Mouse (Mus musculus) layer of hippocampus, postnatal 10 days (tissue): Measurements from ENCODE around the gene Sema6d. TPM values are rescaled to one million over a fixed set of nuclear protein-coding genes. Genes with fewer than 3 reads are reported as not detected.
"Not testable (repeated sequence)": the region's sequence is repeated elsewhere in the genome, so short reads cannot be mapped to it uniquely, and the experiment has no call there.

Experiments used
- DNase-seq, 2 experiments: peaks; one replicate each; pipeline ENCODE4 v3.0.0; 2021; ENCODE audit warnings: low spot score in 2 of 2
- total RNA-seq, 2 experiments: library from RNA; stranded (reverse); gene quantifications; 2 replicates each; pipeline ENCODE4 v1.2.3; 2021

Gene Sema6d
- total RNA-seq, 2 experiments from 2014 or later, result 92.1 to 97.7 TPM

DNA sequence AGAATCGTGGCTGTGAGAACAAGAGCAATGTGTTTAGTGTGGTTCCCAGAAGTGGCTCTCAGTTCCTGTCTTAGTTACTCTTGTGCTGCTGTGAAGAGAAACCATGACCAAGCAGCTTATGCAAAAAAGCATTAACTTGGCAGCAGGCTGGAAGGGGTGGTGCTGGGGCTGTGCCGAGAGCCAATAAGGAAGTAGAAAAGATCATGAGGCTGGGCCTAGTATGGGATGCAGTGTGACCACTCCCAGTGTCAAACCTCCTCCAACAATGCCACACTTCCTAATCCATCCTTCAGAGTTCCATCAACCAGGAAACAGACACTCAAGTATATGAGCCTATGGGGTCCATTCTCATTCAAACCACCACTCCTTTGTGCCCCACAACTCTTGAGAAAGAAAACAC lies 199.6 kb downstream of the Sema6d start:
- no peak for DNase-seq

DNA sequence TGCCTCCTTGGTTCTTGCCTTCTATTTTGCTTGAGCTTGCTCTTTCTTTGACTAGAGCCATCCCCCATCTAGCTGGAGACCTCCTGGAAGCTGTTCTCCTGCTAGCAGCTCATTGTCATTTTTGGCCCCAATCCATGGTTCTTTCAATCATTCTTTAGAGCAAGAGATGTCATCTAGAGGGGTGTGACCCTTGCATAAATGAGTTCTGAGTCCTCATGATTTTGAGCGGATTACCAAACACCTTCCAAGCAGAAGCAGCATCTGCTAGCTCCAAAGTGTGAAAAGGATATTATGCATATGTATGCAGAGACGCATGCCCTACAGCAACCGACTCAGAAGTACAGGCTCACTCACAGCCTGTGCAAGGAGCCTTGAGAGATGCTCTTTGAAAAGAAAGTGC lies 201.4 kb downstream of the Sema6d start:
- DNase-seq, result no peak

DNA sequence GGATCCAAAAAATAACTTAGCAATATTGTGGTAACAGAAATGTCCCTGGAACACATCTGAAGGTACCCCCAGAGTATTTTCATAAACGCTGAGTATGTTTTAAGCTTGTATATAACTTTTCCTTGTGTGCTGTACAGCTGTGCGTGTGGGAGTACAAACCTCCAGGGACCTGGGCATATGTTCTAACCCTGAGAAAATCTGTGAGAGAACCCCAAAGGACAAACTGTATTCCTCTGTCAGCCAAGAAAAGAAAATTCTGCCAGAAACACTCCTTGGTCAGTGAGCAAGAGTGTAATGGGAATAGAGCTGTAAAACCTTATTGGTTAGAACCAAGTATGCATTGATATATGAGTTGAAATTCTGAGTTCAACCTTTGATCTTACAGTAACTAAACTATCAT lies 203.8 kb downstream of the Sema6d start:
- DNase-seq, result no peak

DNA sequence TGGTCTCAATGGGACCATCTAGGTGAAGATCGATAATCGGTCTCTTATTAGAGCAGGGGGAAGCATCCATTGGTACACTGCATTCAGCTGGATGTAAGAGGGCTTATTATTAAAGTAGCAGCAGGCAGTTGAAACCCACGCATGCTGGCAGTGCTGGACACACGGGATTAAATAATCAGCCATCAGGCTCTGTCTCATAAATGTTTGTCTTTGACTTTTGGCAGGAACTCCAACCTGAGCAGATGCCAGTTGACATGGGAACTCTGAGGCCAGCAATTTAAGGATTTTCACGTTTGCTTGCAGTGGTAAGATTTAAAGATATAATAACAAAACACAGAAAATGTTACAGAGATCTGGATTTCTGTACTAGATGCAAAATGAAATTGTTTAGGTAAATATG lies 208.6 kb downstream of the Sema6d start:
- peak; percentile 16 to 31 for DNase-seq

DNA sequence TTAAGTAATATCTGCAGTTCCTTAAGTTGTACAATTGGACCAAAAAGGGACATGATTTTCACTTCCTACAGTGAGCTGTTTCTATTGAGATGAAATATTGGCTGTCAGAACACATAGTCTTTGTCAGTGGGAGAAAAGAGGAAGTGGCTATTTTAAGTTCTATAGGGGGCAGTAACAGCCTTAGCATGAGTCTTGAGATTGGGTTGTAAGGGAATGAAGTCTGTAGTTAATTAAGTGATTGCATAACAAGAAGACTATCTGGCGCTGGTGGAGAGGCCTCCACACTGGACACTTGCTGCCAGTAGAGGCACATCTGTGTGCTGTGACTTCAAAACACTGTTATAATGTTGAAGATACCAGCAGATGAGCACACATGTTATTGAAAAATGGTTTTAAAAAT lies 209.1 kb downstream of the Sema6d start:
- no peak for DNase-seq

DNA sequence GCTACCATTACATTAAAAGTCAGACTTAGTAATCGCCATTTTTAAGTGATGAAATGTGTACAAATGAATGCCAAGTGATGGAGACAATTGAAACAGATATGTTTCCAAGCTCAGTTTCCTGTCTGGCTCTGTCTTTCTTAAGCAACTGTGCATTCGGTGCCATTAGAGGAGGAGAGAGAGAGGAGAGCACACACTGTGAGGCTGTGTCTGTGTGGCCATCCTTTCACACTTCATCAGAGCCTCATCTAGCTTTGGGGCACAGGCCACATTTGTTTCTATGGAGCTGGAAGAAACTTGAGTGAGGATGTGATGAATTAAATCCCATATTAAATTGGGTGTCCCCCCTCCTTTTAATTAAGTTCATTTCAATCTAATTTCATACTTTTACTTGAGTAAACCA lies 218.8 kb downstream of the Sema6d start:
- DNase-seq, result no peak

DNA sequence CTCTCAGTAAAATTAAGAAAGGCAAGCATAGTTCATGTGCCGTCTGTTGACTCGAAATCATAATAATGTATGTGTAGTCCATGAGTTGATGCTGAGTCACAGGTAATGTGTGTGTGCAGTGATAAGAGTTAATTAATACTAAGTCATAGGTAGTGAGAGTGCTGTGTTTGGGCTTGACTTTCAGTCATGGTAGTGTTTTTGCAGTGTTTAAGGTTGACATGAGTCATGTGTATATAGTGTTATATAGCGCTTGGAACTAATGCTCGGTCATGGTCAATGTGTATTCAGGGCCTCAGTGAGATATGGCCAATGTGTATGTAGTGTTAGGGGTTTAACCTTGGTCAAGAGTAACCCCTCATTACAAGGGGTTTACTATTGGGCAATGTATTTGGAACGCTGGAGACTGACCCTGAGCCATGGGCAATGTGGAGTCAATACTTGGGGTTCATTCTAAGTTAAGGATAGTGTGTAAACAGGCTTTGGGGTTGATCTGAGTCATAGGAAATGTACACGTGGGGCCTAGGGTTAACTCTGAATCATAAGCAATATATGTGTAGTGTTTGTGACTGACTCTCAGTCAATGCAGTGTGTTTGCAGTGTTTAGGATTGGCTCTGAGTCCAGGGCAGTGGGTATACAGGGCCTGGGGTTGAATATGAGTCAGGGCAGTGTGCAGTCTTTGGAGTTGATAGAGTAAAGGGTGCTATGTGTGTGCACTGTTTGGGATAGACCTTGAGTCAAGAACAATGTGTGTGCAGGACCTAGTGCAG lies 219.8 kb downstream of the Sema6d start:
- DNase-seq, result no peak

DNA sequence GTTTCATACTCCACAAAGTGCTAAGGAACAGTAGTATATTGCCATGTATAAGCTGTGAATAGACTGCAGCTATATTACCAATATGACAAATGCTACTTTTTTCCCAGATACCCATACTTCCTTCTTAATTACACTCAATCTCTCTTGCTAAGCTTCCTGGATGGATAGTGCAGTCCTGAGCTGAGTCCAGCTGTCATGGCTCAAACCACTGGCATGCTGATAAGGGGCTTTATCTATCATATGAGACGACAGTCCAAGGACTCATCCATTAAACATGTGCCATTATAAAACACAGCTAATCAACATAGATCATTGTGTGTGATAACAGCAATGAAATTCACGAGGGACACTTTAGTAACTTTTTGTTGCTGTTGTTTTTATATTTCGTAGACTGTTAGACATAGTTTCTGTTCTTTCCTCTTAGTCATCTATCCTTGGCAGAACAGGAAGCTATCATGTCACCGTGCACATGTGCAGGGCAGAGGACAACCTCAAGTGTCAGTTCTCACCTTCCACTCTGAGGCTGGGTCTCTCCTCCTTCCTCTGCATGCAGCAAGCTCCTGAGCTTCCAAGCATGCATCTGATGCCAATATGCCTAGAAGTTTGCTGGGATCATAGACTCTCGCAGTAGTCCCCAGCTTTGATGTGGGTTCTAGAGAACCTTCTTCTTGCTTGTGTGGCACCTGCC lies 232.9 kb downstream of the Sema6d start:
- no peak for DNase-seq

DNA sequence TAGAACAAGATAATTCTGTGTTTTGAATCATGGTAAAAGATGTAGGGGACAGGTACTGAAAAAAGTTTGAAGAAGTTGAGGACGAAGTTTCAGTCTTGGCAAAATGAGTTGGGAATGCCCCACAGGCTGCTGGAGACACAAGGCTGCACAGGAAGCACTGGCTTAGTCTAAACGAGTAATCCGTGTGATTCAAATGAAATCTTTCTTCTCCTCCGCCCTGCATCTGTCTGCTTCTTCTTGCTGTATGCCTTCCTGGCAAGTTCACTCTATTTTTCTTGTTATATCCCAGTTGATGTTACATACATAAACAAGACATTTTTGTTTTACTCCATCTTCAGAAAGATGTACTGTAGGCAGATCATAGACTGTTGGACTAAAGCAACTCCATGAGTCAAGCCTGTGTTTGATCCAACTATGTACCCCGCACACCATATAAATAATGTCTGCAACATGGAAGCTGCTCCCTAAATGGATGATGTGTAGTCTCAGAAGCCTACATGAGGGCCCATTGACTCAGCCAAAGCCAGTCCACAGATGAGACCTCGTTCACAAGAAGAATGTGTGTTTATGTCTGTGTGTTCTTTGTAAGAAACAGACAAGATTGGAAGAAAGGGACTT lies 234.4 kb downstream of the Sema6d start:
- DNase-seq, result no peak

DNA sequence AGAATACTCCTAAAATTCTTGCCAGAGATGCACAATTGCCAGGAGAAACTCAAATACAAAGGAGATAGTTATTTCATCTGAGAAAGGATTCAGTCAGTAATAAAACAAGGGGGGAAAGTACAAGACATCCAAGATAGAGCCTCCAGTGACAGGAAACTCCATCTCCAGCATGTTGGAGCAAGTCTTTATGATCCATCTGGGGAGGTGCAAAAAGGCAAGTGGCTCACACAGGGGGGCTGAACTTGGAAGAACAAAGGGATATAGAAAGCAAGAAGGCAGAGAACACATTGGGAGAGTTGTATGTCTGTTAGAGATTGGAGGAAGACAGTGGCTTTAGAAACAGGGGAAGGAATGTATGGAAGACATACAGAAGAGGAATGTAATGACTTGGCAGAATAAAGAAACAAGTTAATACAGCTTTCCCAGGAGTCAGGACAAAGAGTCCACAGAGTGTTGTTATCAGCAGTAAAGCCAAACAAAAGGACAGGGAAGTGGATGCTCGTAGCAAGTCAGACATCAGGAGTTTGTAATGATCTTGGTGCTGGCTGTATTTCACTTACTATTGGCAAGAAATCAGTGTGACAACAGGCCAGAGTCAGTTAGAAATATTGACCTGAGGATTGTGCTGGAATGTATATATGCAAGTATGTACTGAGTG lies 239.8 kb downstream of the Sema6d start:
- no peak for DNase-seq

DNA sequence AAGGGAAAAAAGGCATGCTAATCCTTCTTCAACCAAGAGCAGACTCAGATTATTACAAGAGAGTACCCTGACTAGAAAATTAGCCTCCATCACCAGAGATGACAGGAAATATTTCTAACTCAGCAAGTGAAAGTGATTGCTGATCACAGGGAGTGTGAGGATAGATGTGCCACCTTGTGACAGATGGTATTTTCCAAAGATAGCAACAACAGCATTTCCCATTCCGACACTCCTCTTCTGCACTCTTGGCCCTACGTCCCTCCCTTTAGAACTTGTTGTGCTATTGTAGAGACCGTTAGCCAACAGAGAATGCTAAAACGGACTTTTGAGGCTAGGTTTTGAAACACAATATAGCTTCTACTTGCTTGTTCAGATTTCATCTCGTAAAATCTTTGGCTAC lies 243.1 kb downstream of the Sema6d start:
- no peak for DNase-seq

DNA sequence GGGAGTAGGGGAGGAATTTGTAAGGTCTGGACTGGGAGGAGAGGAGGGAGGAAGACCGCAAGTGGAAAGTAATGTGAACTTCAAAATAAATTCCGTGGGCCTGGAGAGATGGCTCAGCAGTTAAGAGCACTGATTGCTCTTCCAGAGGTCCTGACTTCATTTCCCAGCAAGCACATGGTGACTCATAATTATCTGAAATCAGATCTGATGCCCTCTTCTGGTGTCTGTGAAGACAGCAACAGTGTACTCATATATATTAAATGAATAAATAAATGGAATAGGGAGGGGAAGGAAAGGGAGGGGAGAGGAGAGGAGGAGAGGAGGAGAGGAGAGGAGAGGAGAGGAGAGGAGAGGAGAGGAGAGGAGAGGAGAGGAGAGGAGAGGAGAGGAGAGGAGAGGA lies 244.9 kb downstream of the Sema6d start:
- DNase-seq, result not testable (repeated sequence)

DNA sequence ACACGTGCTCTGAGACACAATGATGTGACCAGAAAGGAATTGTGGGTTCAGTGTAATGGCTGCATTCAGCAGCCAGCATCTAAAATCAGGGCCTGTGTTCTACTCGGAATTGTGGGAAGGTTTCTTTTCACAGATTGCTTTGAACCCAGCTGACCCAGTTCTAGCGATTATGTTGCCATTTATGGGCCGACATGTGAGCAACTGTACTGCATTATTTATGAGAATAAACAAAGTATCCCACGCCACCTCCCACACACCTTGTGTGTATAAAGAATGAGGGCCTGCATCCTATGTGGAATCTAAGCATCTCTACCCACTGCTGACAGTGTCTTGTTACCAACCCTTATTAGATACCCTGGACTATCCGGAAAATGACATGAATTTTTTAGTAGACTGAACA lies 248.5 kb downstream of the Sema6d start:
- no peak for DNase-seq

DNA sequence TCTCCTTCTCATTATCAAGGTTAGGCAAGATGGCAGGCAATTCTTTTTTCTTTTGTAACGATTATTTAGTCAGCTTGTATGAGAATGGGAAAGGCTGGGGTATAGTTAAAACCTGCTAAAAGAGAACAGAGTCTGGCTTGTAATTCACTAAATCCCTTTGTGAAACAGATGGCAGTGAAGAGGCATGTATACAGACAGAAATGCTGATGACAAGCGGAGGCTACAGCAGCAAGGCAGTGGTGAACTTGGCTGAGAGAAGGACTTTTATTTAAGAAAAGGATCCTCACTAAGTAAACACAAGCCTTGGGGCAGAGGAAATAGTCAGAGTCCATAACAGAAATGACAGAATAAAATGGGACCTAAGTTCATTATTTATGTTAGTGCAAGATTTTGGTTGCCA lies 264.4 kb downstream of the Sema6d start:
- DNase-seq, result no peak

DNA sequence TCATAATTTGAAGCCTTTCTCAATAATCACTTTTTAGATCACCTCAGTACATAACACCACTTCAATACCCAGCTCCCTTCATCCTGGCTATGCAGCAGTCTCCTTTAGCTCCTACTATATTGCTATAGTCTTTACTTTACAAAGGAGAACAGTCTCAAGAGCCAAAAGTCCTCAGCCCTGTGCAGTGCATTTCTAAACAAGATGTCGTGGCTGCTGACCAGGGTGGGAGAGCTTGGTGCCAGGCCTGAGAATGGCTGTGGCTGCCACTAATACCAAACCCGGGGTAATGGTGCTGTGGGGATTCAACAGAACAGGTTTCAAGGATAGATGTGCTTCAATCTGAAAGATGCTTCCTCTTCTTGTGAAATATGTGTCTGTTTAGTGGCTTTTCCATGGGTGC lies 264.9 kb downstream of the Sema6d start:
- no peak for DNase-seq

DNA sequence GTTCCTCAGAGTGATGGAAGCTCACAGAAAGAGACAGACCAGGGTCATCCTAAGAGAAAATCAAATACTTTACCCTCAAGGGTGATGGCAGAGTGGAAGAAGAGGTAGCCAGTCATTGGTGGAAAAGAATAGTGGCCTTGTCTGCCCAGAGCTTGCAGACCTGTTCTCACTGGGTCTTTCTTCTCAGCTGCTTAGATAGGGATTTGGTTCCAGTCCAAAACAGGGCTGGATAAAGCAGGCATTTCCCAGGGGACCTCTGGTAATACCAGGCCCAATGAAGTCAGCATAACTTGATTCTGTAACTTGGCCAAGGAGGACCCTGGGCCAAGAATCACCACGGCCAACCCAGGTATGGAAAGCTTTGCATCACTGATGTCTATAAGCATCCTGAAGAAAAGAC lies 279.5 kb downstream of the Sema6d start:
- no peak for DNase-seq

DNA sequence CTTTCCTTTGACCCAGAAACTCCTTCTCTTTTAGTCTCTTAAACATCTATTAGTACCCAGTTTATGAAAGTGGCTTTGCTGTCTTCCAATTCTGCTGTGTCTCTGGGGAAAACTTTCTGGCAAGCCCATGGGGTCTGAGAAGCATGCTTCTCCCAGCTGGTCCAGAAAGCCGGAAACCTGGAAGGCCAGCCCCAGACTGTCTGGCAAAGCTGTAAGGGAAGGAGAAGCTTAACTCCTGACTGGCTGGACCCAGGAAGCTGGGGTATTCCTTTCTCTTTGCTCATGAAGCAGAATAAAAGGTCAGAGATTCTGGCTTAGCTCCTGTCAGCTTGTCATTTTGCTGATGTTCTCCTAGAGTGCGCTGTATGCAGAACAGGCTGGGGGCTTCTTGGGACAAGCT lies 280.2 kb downstream of the Sema6d start:
- DNase-seq, result peak; percentile 34 to 57

DNA sequence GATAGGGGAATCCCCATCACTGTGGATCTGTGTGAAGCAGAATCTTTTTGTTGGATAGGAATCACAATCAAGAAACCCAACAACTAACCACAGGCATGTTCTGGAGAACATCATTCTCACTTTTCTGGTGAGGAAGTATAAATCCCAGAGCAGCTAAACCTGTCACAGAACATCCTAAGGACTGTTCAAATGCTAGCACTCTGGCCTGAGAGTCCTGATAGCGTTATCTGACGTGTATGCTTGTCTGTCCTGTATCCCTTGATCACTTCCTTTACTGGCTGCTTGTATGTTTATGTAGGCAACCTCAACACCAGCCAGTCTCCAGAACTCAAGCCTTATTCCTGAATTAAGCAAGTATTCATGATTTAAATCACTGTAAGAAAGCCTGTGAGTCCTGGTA lies 281.6 kb downstream of the Sema6d start:
- DNase-seq, result no peak

DNA sequence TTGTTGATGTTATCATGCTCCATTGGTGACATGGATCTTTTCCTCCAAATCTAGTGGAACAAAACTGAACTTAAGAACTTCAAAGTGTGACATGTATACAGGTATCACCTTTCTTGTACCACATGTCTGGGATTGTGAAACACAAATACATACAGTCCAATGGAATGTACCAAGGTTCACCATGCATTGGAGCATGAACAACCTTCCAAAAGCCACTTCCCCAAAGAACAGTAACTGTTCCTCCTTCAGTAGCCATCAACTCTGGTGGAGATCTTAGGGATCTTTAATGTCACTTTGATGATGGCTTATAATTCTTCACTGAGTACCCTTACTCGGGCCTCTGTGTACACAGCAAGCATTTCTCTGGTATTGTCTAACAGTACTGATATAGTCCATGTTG lies 295.3 kb downstream of the Sema6d start:
- no peak for DNase-seq

DNA sequence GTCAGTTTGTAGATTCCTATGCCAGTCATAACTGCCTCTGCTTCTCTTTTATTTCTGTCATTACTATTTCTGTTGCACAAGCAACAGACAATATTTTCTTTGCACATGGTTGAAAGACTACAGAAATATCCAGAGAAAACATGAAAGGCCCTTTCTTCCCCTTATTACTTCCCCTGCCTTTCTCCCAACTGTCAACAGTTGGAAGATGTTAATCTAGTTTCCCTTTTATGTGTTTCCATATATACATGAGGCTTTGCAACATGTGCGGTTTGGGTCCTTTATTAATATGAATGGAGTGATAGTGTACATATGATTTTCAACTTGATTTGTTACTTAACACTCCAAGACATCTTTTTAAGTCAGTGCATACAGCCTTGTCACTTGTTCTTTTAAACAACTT lies 296.0 kb downstream of the Sema6d start:
- DNase-seq, result no peak

DNA sequence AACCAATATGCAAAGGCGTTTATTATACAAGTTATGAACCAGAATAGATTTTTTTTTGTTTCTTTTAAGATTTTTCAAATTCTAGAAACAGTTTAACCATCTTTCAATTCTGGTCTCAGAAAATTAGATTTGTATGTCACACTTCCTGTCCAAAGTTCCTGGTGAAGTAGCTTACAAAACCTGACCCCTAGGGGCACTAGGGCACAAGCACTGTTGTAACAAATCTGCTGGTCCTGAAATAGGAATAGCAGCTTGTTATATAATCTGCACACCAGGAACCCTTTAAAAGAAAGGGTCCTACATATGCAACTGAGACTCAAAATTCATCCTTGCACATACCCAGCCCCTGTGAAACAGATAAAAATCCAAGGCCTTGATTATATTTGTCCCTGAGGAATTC lies 298.5 kb downstream of the Sema6d start:
- DNase-seq, result no peak

DNA sequence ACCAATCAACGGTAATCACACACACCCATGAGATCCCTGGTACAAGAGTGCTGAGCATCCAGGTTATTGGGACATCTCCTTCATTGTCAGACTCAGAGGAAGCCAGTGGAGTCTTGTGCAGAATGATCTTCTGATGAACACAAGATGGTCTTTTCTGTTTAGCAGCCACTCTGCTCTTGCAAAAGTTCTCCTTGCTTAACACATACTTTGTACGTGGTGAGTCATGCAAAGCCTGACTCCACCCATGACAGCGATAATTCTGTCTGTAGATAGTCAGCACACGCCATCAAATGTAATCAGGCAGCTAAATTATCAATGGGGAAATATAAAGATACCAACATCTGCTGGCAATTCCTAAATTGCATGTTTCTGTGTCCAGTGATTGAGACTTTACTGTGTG lies 307.0 kb downstream of the Sema6d start:
- no peak for DNase-seq
